Mouse (Mus musculus) neural tube, embryonic 11.5 days (tissue): Measurements from ENCODE around the gene Prps2. TPM values are rescaled to one million over a fixed set of nuclear protein-coding genes. Genes with fewer than 3 reads are reported as not detected.

Experiments used
- ATAC-seq: fragments of 200-750 bp; cut with Nextera tagmentation; 2 replicates; pipeline ENCODE4 v1.8.0; 2017; ENCODE audit warnings: moderate number of reproducible peaks, mild to moderate bottlenecking, moderate TSS enrichment, moderate library complexity; ENCODE audit not compliant: insufficient read depth, low FRiP score, low TSS enrichment
- DNase-seq: peaks from one replicate; pipeline ENCODE4 v3.0.0-alpha.2; 2015; ENCODE audit warnings: low spot score
- H3K27ac ChIP-seq: fragments of 300-500 bp; sonication (generic); 2 replicates; pipeline ENCODE4 v1.5.1; 2014; ENCODE audit warnings: low read depth, mild to moderate bottlenecking, low read length
- H3K27me3 ChIP-seq: fragments of 300-500 bp; sonication (generic); 2 replicates; pipeline ENCODE4 v1.6.1; 2014; ENCODE audit warnings: mild to moderate bottlenecking, low read length, mixed read lengths; ENCODE audit not compliant: control insufficient read depth, insufficient read depth
- H3K36me3 ChIP-seq: fragments of 300-500 bp; sonication (generic); 2 replicates; pipeline ENCODE4 v1.6.1; 2014; ENCODE audit warnings: mild to moderate bottlenecking, low read length, moderate library complexity, mixed read lengths; ENCODE audit not compliant: control insufficient read depth, insufficient read depth
- H3K4me1 ChIP-seq: fragments of 300-500 bp; sonication (generic); 2 replicates; pipeline ENCODE4 v1.6.1; 2014; ENCODE audit warnings: low read length, mixed read lengths; ENCODE audit not compliant: control insufficient read depth, insufficient read depth
- H3K4me2 ChIP-seq: fragments of 300-500 bp; sonication (generic); 2 replicates; pipeline ENCODE4 v1.6.1; 2014; ENCODE audit warnings: low read depth, mild to moderate bottlenecking, moderate library complexity
- H3K4me3 ChIP-seq: fragments of 300-500 bp; sonication (generic); 2 replicates; pipeline ENCODE4 v1.5.1; 2014; ENCODE audit warnings: low read depth, low read length
- H3K9ac ChIP-seq: fragments of 300-500 bp; sonication (generic); 2 replicates; pipeline ENCODE4 v1.6.1; 2014; ENCODE audit warnings: mild to moderate bottlenecking, low read length
- H3K9me3 ChIP-seq: fragments of 300-500 bp; sonication (generic); 2 replicates; pipeline ENCODE4 v1.6.1; 2016; ENCODE audit warnings: low read length; ENCODE audit not compliant: control insufficient read depth
- WGBS: fragments of 180-500 bp; shearing (Covaris S2); extraction: QIAGEN DNeasy Blood & Tissue Kit; methylation state at CpG from one replicate; pipeline ENCODE4 v1.1.7; 2014; 5-methylcytosine and 5-hydroxymethylcytosine counted together
- polyA plus RNA-seq: library from polyadenylated mRNA; unstranded; fragments of >200 nt; fragmentation: Nextera tagmentation; extraction: Ambion mirVana; gene quantifications from 2 replicates; pipeline ENCODE4 v1.2.1, GENCODE M21; 2014

The Prps2 gene
- polyA plus RNA-seq, 1 experiment from 2014 or later, result 19.3 TPM

DNA sequence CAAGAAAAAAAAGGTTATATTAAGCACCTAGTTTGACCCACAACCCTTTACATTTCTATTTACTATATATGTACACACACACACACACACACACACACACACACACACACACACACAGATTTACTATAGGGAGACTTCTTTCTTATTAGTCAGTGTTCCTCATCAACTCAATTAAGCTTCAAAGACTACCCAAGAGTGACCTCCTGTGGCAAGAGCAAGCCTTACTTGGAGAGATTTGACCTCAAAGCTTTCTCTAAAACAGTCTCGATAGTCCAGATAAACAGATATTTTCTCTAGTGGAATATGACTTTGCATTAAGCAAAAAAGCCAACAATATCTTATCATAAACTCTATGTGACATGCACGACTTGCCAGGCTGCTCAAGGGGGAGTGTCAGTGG lies 25.1 kb downstream of the Prps2 start:
- ATAC-seq, result no peak
- no peak overlapping the region for H3K9ac ChIP-seq
- no peaks in the 10 kb centered on the region for H3K4me1 ChIP-seq
- no peak overlapping the region for H3K4me3 ChIP-seq
- H3K9me3 ChIP-seq, result no peaks in the 10 kb centered on the region
- no peaks in the 10 kb centered on the region for H3K27me3 ChIP-seq
- no peaks in the 10 kb centered on the region for H3K36me3 ChIP-seq
- no peak for DNase-seq
- H3K4me2 ChIP-seq, result no peak overlapping the region
- H3K27ac ChIP-seq, result no peak overlapping the region
- 82% methylated on average over 2 of the region's 2 CpGs for WGBS

- Histone ChIP-seq H3K27ac (no peak overlapping the region), H3K27me3 (peaks cover 2% of the 10 kb centered on the region; the same call in 1 of the 2 replicates), H3K4me2 (no peak overlapping the region), H3K9me3 (no peaks in the 10 kb centered on the region), H3K36me3 (no peaks in the 10 kb centered on the region), H3K9ac (no peak overlapping the region), H3K4me3 (no peak overlapping the region), H3K4me1 (no peaks in the 10 kb centered on the region)
- ATAC-seq (no peak), DNase-seq (no peak)
- 86% methylated on average over 3 of the region's 3 CpGs for WGBS
Observed at GRCm38 (mm10) chrX:167355965-167356364, 26.6 kb downstream of the Prps2 start.

DNA sequence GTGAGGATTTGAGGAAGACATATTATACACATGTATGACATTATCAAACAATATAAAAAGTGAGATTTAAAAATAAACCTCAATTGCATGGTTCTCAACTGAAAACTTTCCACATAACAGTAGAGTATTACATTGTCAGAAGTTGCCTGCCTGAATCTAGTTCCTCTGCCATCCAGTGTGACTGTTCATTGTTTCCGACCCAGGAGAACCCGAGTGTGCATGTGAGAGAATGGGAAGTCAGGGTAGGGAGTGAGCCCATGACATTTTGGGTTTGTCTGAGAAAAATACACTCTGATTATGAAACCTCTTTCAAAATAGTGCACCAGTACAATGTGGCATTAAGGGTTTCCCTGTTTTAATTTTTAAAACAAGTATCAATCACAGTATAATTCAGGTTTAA lies 28.9 kb downstream of the Prps2 start:
- Histone ChIP-seq H3K27ac (no peak overlapping the region), H3K9me3 (no peaks in the 10 kb centered on the region), H3K36me3 (no peaks in the 10 kb centered on the region), H3K4me1 (no peaks in the 10 kb centered on the region), H3K27me3 (peaks cover 2% of the 10 kb centered on the region; the same call in 1 of the 2 replicates), H3K9ac (no peak overlapping the region), H3K4me3 (no peak overlapping the region), H3K4me2 (no peak overlapping the region)
- ATAC-seq (no peak), DNase-seq (no peak)
- WGBS, result 94% methylated on average over 2 of the region's 2 CpGs

- Histone ChIP-seq H3K27ac (no peak overlapping the region), H3K4me1 (no peaks in the 10 kb centered on the region), H3K9ac (no peak overlapping the region), H3K27me3 (peaks cover 4% of the 10 kb centered on the region; the same call in 1 of the 2 replicates), H3K9me3 (no peaks in the 10 kb centered on the region), H3K36me3 (no peaks in the 10 kb centered on the region), H3K4me3 (no peak overlapping the region), H3K4me2 (no peak overlapping the region)
- DNase-seq (no peak), ATAC-seq (no peak)
- WGBS, result 83% methylated on average over 1 of the region's 1 CpGs
Observed at GRCm38 (mm10) chrX:167346440-167346839, 36.1 kb downstream of the Prps2 start.

- Histone ChIP-seq H3K27ac (no peak overlapping the region), H3K4me1 (no peaks in the 10 kb centered on the region), H3K9ac (no peak overlapping the region), H3K4me2 (no peak overlapping the region), H3K36me3 (no peaks in the 10 kb centered on the region), H3K9me3 (no peaks in the 10 kb centered on the region), H3K27me3 (peaks cover 4% of the 10 kb centered on the region; the same call in 1 of the 2 replicates), H3K4me3 (no peak overlapping the region)
- ATAC-seq, result no peak
- DNase-seq, result no peak
- WGBS, result 87% methylated on average over 1 of the region's 1 CpGs
Observed at GRCm38 (mm10) chrX:167344356-167344755, 38.2 kb downstream of the Prps2 start.

DNA sequence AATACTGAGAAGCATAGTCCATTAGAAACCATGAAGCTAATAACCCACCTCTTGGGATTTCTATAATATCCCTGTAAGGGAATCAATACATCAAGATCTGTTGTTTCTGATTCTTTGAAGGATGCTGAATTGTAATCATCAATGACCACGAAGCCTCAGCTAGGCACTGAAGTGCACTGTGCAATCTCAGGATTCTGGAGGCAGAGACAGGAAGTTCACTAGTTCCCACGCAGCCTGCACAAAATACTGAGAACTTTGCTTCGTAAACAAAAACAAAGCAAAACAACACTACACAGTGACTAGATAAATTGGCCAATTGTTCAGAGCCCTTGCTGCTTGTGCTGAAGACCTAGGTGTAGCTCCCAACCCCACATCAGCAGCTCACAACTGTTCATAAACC lies 40.7 kb downstream of the Prps2 start:
- no peaks in the 10 kb centered on the region for H3K4me1 ChIP-seq
- no peak overlapping the region for H3K4me3 ChIP-seq
- H3K4me2 ChIP-seq, result no peak overlapping the region
- no peak overlapping the region for H3K9ac ChIP-seq
- 95% methylated on average over 3 of the region's 3 CpGs for WGBS
- H3K9me3 ChIP-seq, result no peaks in the 10 kb centered on the region
- DNase-seq (no peak), ATAC-seq (no peak)
- no peak overlapping the region for H3K27ac ChIP-seq
- H3K27me3 ChIP-seq, result peaks cover 4% of the 10 kb centered on the region; the same call in 1 of the 2 replicates
- no peaks in the 10 kb centered on the region for H3K36me3 ChIP-seq

DNA sequence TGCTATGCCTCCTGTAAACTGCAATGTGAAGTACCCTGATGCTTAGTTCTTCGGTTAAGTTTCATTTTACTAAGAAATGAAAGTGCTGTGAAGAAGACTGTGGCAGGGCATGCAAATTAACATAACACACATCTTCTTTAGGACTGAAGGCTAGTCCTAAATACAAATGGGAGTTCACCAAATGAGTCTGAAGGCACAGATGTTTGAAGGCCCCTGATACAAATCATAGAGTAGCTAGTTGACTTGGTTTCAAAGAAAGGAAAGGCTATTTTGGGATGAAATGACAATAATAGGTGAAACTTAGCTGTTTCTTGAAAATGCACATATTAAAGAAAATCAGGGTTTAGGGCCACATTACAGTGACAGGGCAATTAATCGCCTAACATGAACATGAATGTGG lies 42.4 kb downstream of the Prps2 start:
- WGBS, result 93% methylated on average over 2 of the region's 2 CpGs

DNA sequence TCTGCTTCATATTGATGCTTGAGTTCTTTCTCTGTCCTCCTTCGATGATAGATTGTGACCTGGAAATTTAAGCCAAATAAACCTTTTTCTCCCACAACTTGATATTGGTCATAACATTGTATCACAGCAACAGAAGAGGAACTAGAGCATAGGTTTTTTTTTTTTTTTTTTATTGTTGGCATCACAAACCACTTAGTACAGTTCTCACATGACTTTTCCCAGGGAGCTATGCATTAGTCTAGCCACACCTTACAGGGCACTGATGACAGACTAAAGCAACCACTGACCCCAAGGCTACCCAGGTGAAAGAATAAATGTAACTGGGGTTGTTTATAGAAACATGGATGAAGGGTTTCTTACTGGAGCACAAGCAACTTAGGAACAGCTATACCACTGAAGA lies 44.6 kb downstream of the Prps2 start:
- WGBS, result 96% methylated on average over 1 of the region's 1 CpGs
- no peaks in the 10 kb centered on the region for H3K27me3 ChIP-seq

More for the DNA sequence above, 42.4 kb downstream of the Prps2 start:
- no peaks in the 10 kb centered on the region for H3K36me3 ChIP-seq
- H3K9ac ChIP-seq, result no peak overlapping the region
- no peaks in the 10 kb centered on the region for H3K4me1 ChIP-seq
- no peak overlapping the region for H3K4me2 ChIP-seq
- ATAC-seq, result no peak
- no peaks in the 10 kb centered on the region for H3K27me3 ChIP-seq
- no peak overlapping the region for H3K4me3 ChIP-seq
- no peaks in the 10 kb centered on the region for H3K9me3 ChIP-seq
- DNase-seq, result no peak
- H3K27ac ChIP-seq, result no peak overlapping the region

GRCm38 (mm10) chrX:167334571-167334970 lies 48.0 kb downstream of the Prps2 start:
- no peaks in the 10 kb centered on the region for H3K27me3 ChIP-seq
- no peak overlapping the region for H3K4me3 ChIP-seq
- H3K36me3 ChIP-seq, result no peaks in the 10 kb centered on the region
- 85% methylated on average over 1 of the region's 1 CpGs for WGBS
- no peak overlapping the region for H3K4me2 ChIP-seq
- H3K9ac ChIP-seq, result no peak overlapping the region
- ATAC-seq (no peak), DNase-seq (no peak)
- H3K27ac ChIP-seq, result no peak overlapping the region
- H3K4me1 ChIP-seq, result no peaks in the 10 kb centered on the region
- no peaks in the 10 kb centered on the region for H3K9me3 ChIP-seq

More for the DNA sequence above, 44.6 kb downstream of the Prps2 start:
- Histone ChIP-seq H3K36me3 (no peaks in the 10 kb centered on the region), H3K4me1 (no peaks in the 10 kb centered on the region), H3K4me2 (no peak overlapping the region), H3K27ac (no peak overlapping the region), H3K9ac (no peak overlapping the region), H3K4me3 (no peak overlapping the region), H3K9me3 (no peaks in the 10 kb centered on the region)
- ATAC-seq, result no peak
- DNase-seq, result no peak
